Mouse (Mus musculus): ENCODE data around the gene Btbd9. TPM values are rescaled to one million over a fixed set of nuclear protein-coding genes. Genes with fewer than 3 reads are reported as not detected.

Btbd9 gene
- polyA plus RNA-seq, 1 experiment from 2014 or later = 98.0 TPM

GRCm38 (mm10) chr17:30297432-30297831, 278.9 kb downstream of the Btbd9 start:
- ATAC-seq (ENCODE audit: low FRiP score, low read depth) = no peak
- no peak overlapping the region for H3K9ac ChIP-seq (replicated peaks)
- no peak overlapping the region for H3K27ac ChIP-seq (replicated peaks)
- 90% methylated on average over 8 of the region's 8 CpGs for WGBS
- H3K4me3 ChIP-seq = no peak overlapping the region
- H3K36me3 ChIP-seq = peaks cover 3% of the 10 kb centered on the region; the same call in 1 of the 2 replicates
- no peak overlapping the region for H3K4me2 ChIP-seq (replicated peaks)
- no peaks in the 10 kb centered on the region for H3K9me3 ChIP-seq
- H3K4me1 ChIP-seq = peaks cover 17% of the 10 kb centered on the region
- no peaks in the 10 kb centered on the region for H3K27me3 ChIP-seq

DNA sequence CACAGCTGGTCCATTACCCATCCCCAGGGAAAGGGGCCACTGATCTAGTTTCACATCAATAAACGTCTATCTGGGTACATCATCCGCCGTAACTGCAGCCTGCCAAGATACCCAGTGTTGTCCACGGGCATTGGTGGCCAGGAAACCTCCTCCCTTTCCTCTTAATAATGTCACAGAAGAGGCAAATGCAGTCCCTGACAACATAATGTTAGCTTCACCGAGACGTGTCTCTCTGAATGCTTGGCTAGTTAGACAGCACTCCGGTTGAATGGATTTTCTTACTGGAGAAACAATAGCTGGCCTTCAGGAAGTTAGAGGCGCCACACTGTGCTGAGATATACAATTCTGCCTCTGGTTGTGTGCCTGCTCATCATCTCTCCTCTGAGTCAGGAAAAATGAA, 280.2 kb downstream of the Btbd9 start:
- H3K36me3 ChIP-seq = peaks cover 3% of the 10 kb centered on the region; the same call in 1 of the 2 replicates
- H3K4me2 ChIP-seq (replicated peaks) = no peak overlapping the region
- WGBS = 33% methylated on average over 8 of the region's 8 CpGs
- no peak for ATAC-seq (ENCODE audit: low FRiP score, low read depth)
- H3K27ac ChIP-seq (replicated peaks) = no peak overlapping the region
- no peak overlapping the region for H3K9ac ChIP-seq (replicated peaks)
- peaks cover 17% of the 10 kb centered on the region for H3K4me1 ChIP-seq
- H3K4me3 ChIP-seq = no peak overlapping the region
- H3K9me3 ChIP-seq = no peaks in the 10 kb centered on the region
- no peaks in the 10 kb centered on the region for H3K27me3 ChIP-seq

GRCm38 (mm10) chr17:30292666-30293065, 283.6 kb downstream of the Btbd9 start:
- no peaks in the 10 kb centered on the region; the same call in 1 of the 2 replicates for H3K36me3 ChIP-seq
- H3K27me3 ChIP-seq = no peaks in the 10 kb centered on the region
- no peak for ATAC-seq (ENCODE audit: low FRiP score, low read depth)
- no peak overlapping the region for H3K4me3 ChIP-seq
- H3K9ac ChIP-seq (replicated peaks) = no peak overlapping the region
- H3K4me2 ChIP-seq (replicated peaks) = no peak overlapping the region
- WGBS = 82% methylated on average over 6 of the region's 6 CpGs
- H3K27ac ChIP-seq (replicated peaks) = no peak overlapping the region
- H3K4me1 ChIP-seq = peaks cover 13% of the 10 kb centered on the region
- H3K9me3 ChIP-seq = no peaks in the 10 kb centered on the region

DNA sequence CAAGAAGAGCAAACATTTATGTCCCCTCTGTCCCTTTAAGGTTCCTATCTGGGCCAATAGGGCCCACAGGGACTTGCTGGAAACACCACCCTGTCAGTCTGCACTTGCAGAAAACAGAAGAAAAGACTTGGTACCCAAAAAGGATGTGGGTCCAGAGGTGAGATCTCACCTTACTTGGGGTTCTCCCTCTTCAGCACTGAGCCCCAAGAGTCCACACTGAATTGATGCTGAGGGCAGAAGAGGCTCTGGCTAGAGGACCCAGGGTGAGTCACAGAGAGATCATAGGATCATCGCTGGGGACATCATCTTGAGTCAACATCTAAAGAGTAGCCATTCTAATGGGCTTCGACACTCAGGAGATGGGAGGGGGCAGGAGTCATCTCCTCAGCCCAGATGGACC, 290.6 kb downstream of the Btbd9 start:
- Histone ChIP-seq H3K9ac (replicated peaks) (no peak overlapping the region), H3K9me3 (no peaks in the 10 kb centered on the region), H3K27ac (replicated peaks) (peak overlapping the region; percentile 72), H3K36me3 (no peaks in the 10 kb centered on the region), H3K4me2 (replicated peaks) (no peak overlapping the region), H3K4me1 (peaks cover 23% of the 10 kb centered on the region), H3K4me3 (no peak overlapping the region), H3K27me3 (no peaks in the 10 kb centered on the region)
- 77% methylated on average over 2 of the region's 2 CpGs for WGBS
- ATAC-seq (ENCODE audit: low FRiP score, low read depth) = no peak

DNA sequence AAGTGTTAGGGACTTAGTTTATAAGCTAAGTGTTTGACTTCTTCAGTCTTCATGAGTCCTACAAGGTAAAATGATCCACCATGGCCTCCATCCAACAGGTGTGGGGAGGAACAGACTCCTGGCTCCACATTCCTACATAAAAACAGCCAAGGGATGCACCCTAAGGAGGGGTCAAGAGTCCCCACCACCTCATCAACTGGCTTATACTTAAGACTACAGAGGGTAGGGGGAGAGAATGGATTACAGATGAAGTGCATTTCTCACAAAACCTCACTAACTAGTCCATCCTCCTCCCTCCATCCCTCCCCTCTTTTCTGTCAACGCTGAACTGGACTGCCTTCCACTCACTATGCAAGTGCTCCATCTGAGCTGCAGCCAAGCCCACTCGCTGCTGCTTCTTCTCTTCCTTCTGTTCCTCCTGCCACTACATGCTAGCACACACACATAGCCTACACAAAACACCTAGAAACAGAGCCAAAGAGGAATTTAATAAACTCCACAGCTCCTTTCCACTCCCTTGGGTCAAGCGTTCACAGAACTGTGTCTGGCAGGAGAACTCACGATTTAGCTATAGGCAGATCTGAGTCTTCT, 292.7 kb downstream of the Btbd9 start:
- ATAC-seq (ENCODE audit: low FRiP score, low read depth) = no peak
- Histone ChIP-seq H3K27me3 (no peaks in the 10 kb centered on the region), H3K4me3 (no peak overlapping the region), H3K9me3 (no peaks in the 10 kb centered on the region), H3K9ac (replicated peaks) (no peak overlapping the region), H3K4me1 (peaks cover 41% of the 10 kb centered on the region), H3K4me2 (replicated peaks) (no peak overlapping the region), H3K36me3 (no peaks in the 10 kb centered on the region), H3K27ac (replicated peaks) (no peak overlapping the region)
- 87% methylated on average over 4 of the region's 4 CpGs for WGBS

DNA sequence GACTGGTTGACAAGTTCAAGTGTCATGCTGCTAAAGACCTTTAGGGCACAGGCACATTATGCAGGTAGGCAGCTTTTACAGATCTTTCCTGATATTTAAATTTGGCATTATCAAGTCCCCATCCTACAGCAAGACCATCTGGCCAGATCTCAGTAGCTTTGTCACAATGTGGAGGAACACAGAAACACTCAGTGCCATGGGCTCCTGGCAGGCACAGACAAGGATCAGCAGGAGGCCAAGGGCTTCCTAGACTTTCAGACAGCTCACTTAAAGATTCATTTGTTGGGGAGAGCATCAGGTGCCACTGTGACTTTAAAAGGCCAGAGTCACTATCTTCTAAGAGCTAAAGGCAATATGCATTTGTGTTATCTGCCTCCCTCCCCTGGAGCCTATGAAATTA, 293.3 kb downstream of the Btbd9 start:
- Histone ChIP-seq H3K9me3 (no peaks in the 10 kb centered on the region), H3K4me3 (no peak overlapping the region), H3K4me2 (replicated peaks) (no peak overlapping the region), H3K36me3 (no peaks in the 10 kb centered on the region), H3K4me1 (peaks cover 42% of the 10 kb centered on the region), H3K27me3 (no peaks in the 10 kb centered on the region), H3K27ac (replicated peaks) (no peak overlapping the region), H3K9ac (replicated peaks) (no peak overlapping the region)
- no peak for ATAC-seq (ENCODE audit: low FRiP score, low read depth)

- Histone ChIP-seq H3K27ac (replicated peaks) (peak overlapping the region; percentile 79), H3K36me3 (no peaks in the 10 kb centered on the region), H3K27me3 (no peaks in the 10 kb centered on the region), H3K4me1 (peaks cover 37% of the 10 kb centered on the region), H3K4me2 (replicated peaks) (peak overlapping the region; percentile 4; the same call in 1 of the 2 replicates), H3K9ac (replicated peaks) (no peak overlapping the region), H3K4me3 (no peak overlapping the region), H3K9me3 (no peaks in the 10 kb centered on the region)
- 37% methylated on average over 7 of the region's 7 CpGs for WGBS
- no peak for ATAC-seq (ENCODE audit: low FRiP score, low read depth)
These were observed 295.8 kb downstream of the Btbd9 start for GRCm38 (mm10) chr17:30280323-30281118.

GRCm38 (mm10) chr17:30279684-30280083, 296.6 kb downstream of the Btbd9 start:
- H3K9ac ChIP-seq (replicated peaks) = no peak overlapping the region
- 0 out of 2 replicates have a peak, but pooled peaks cover under 1% of the 10 kb centered on the region for H3K36me3 ChIP-seq
- H3K4me1 ChIP-seq = peaks cover 29% of the 10 kb centered on the region
- ATAC-seq (ENCODE audit: low FRiP score, low read depth) = peak; percentile 72
- peak overlapping the region; percentile 25 for H3K4me2 ChIP-seq (replicated peaks)
- 9% methylated on average over 5 of the region's 5 CpGs for WGBS
- peak overlapping the region; percentile 79 for H3K27ac ChIP-seq (replicated peaks)
- no peaks in the 10 kb centered on the region for H3K9me3 ChIP-seq
- no peak overlapping the region for H3K4me3 ChIP-seq
- H3K27me3 ChIP-seq = no peaks in the 10 kb centered on the region

GRCm38 (mm10) chr17:30278596-30279378, 297.5 kb downstream of the Btbd9 start:
- WGBS = 14% methylated on average over 16 of the region's 16 CpGs
- 0 out of 2 replicates have a peak, but pooled peaks have one; percentile 27 for ATAC-seq (ENCODE audit: low FRiP score, low read depth)
- no peak overlapping the region for H3K4me3 ChIP-seq
- peak overlapping the region; percentile 25 for H3K4me2 ChIP-seq (replicated peaks)
- no peak overlapping the region for H3K9ac ChIP-seq (replicated peaks)
- H3K9me3 ChIP-seq = no peaks in the 10 kb centered on the region
- H3K4me1 ChIP-seq = peaks cover 29% of the 10 kb centered on the region
- peak overlapping the region; percentile 79 for H3K27ac ChIP-seq (replicated peaks)
- 0 out of 2 replicates have a peak, but pooled peaks cover 6% of the 10 kb centered on the region for H3K36me3 ChIP-seq
- H3K27me3 ChIP-seq = no peaks in the 10 kb centered on the region

GRCm38 (mm10) chr17:30276477-30276876, 299.8 kb downstream of the Btbd9 start:
- 92% methylated on average over 4 of the region's 4 CpGs for WGBS
- H3K4me1 ChIP-seq = peaks cover 29% of the 10 kb centered on the region
- no peak for ATAC-seq (ENCODE audit: low FRiP score, low read depth)
- H3K4me2 ChIP-seq (replicated peaks) = no peak overlapping the region
- no peak overlapping the region for H3K4me3 ChIP-seq
- no peak overlapping the region for H3K9ac ChIP-seq (replicated peaks)
- 0 out of 2 replicates have a peak, but pooled peaks cover 6% of the 10 kb centered on the region for H3K36me3 ChIP-seq
- H3K27ac ChIP-seq (replicated peaks) = no peak overlapping the region
- no peaks in the 10 kb centered on the region for H3K9me3 ChIP-seq
- no peaks in the 10 kb centered on the region for H3K27me3 ChIP-seq

DNA sequence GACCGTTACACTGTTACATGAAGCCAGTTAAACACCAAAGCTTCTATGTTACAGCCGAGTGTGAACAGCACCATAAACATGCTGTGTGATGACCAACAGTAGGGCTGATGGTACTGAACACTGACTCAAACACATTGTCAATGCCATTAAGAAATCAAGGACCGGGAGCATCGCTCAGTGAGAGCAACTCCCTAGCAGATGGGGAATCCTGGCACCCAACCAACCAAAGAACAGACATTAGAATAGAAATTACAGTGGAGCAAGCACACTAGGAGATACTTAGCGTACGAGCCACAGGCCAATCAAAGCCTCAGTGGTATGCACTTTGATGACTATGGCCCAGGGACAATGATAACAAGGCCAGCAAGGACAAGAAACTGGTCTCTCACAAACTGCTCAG, 303.5 kb downstream of the Btbd9 start:
- Histone ChIP-seq H3K27me3 (no peaks in the 10 kb centered on the region), H3K4me1 (no peaks in the 10 kb centered on the region), H3K4me2 (replicated peaks) (no peak overlapping the region), H3K4me3 (no peak overlapping the region), H3K9me3 (no peaks in the 10 kb centered on the region), H3K9ac (replicated peaks) (no peak overlapping the region), H3K36me3 (0 out of 2 replicates have a peak, but pooled peaks cover 6% of the 10 kb centered on the region), H3K27ac (replicated peaks) (no peak overlapping the region)
- WGBS = 93% methylated on average over 6 of the region's 6 CpGs
- no peak for ATAC-seq (ENCODE audit: low FRiP score, low read depth)

All from midbrain, embryonic 12.5 days (tissue).